In genomic region chr4:148040933-148041610, GRCm38 (mm10) we compare ENCODE assay signal across 8 mouse cellular contexts. TPM values are rescaled to one million over a fixed set of nuclear protein-coding genes. Genes with fewer than 3 reads are reported as not detected.
DNase-seq lines count a peak whose midpoint lies in the region; ATAC-seq and TF ChIP-seq lines count a peak whose summit lies in the region.

No protein-coding gene starts in this region.

- H3K36me3 ChIP-seq in hindbrain, postnatal 0 days (ENCODE audit: insufficient read depth, low read length), result peaks cover 9% of the 10 kb centered on the region; the same call in 1 of the 2 replicates
- peaks cover 35% of the 10 kb centered on the region for H3K36me3 ChIP-seq in liver, embryonic 12.5 days

- WGBS in hindbrain, postnatal 0 days, result 3% methylated on average over 19 of the region's 19 CpGs
- 3% methylated on average over 19 of the region's 19 CpGs for WGBS in liver, embryonic 12.5 days (ENCODE audit: insufficient replicate concordance)

- H3K4me1 ChIP-seq in hindbrain, postnatal 0 days (ENCODE audit: insufficient read depth, low read length), result peaks cover 24% of the 10 kb centered on the region
- H3K4me1 ChIP-seq in liver, embryonic 12.5 days, result peaks cover 81% of the 10 kb centered on the region

- ATAC-seq in hindbrain, postnatal 0 days, result no peak
- peak; percentile 53 for ATAC-seq in liver, embryonic 12.5 days

- DNase-seq in right cerebral cortex, adult 2 months (ENCODE audit: low spot score in 2 of 2), result peak; percentile 36 to 44
- no peak for DNase-seq in right cerebral cortex, postnatal 14 days
- peak; percentile 64 to 66 for DNase-seq in cerebellum, postnatal 14 days
- peak; percentile 69 for DNase-seq in gastrocnemius, postnatal 10 days
- peak; percentile 66 for DNase-seq in hindbrain, postnatal 0 days (ENCODE audit: low spot score)
- peak; percentile 5 for DNase-seq in natural killer cell, adult 2 months (ENCODE audit: low spot score in 2 of 2)
- peak; percentile 32 for DNase-seq in thymus, postnatal 25 days

- H3K27me3 ChIP-seq in hindbrain, postnatal 0 days (ENCODE audit: insufficient read depth, low read length), result no peaks in the 10 kb centered on the region
- H3K27me3 ChIP-seq in liver, embryonic 12.5 days (replicated peaks), result no peaks in the 10 kb centered on the region

- peak overlapping the region; percentile 62 for H3K27ac ChIP-seq in hindbrain, postnatal 0 days
- H3K27ac ChIP-seq in liver, embryonic 12.5 days, result peak overlapping the region; percentile 98

- peak overlapping the region; percentile 93 for H3K4me2 ChIP-seq in hindbrain, postnatal 0 days (ENCODE audit: low read depth, low read length)
- peak overlapping the region; percentile 95 for H3K4me2 ChIP-seq in liver, embryonic 12.5 days

- TF ChIP-seq CTCF in hindbrain, postnatal 0 days (IDR thresholded peaks at IDR 0.05; ENCODE audit: low read depth), result no peak

- peak overlapping the region; percentile 25 for H3K9ac ChIP-seq in hindbrain, postnatal 0 days (replicated peaks; ENCODE audit: low read length)
- peak overlapping the region; percentile 88 for H3K9ac ChIP-seq in liver, embryonic 12.5 days

- no peaks in the 10 kb centered on the region for H3K9me3 ChIP-seq in hindbrain, postnatal 0 days (ENCODE audit: low read length)
- no peaks in the 10 kb centered on the region for H3K9me3 ChIP-seq in liver, embryonic 12.5 days (replicated peaks)

- H3K4me3 ChIP-seq in hindbrain, postnatal 0 days (ENCODE audit: low read length), result peak overlapping the region; percentile 34
- H3K4me3 ChIP-seq in liver, embryonic 12.5 days, result peak overlapping the region; percentile 71

RNA-seq across cellular contexts. Expression of gene Mthfr, which starts 2.2 kb away (rescaled TPM):
- 10 to 100 TPM; 20.0 to 23.4 TPM for total RNA-seq in gastrocnemius, postnatal 10 days (2021)
- total RNA-seq in hindbrain, postnatal 0 days (2014; rRNA removed), result 46.0 and 52.4 TPM in 2 replicates
- polyA plus RNA-seq in hindbrain, postnatal 0 days (2015; fragmentation: Nextera tagmentation; extraction: Ambion mirVana), result 9.3 and 10.6 TPM in 2 replicates
- polyA plus RNA-seq in liver, embryonic 12.5 days (2016; fragmentation: Nextera tagmentation; extraction: Ambion mirVana), result 14.0 and 14.7 TPM in 2 replicates

RNA-seq across cellular contexts. Expression of gene Clcn6, which starts 2.5 kb away (rescaled TPM):
- total RNA-seq in gastrocnemius, postnatal 10 days (2021), result 1 to 10 TPM; 7.1 to 8.5 TPM
- 58.6 and 60.7 TPM in 2 replicates for total RNA-seq in hindbrain, postnatal 0 days (2014; rRNA removed)
- polyA plus RNA-seq in hindbrain, postnatal 0 days (2015; fragmentation: Nextera tagmentation; extraction: Ambion mirVana), result 22.0 and 24.4 TPM in 2 replicates
- 2.1 and 2.4 TPM in 2 replicates for polyA plus RNA-seq in liver, embryonic 12.5 days (2016; fragmentation: Nextera tagmentation; extraction: Ambion mirVana)

RNA-seq across cellular contexts. Expression of gene Nppa, which starts 40.5 kb away (rescaled TPM):
- not detected for total RNA-seq in gastrocnemius, postnatal 10 days (2021)
- total RNA-seq in hindbrain, postnatal 0 days (2014; rRNA removed), result 0.58 and 1.8 TPM in 2 replicates
- 2.0 and 2.6 TPM in 2 replicates for polyA plus RNA-seq in hindbrain, postnatal 0 days (2015; fragmentation: Nextera tagmentation; extraction: Ambion mirVana)
- polyA plus RNA-seq in liver, embryonic 12.5 days (2016; fragmentation: Nextera tagmentation; extraction: Ambion mirVana), result 1.3 and 2.0 TPM in 2 replicates

RNA-seq across cellular contexts. Expression of gene Agtrap, which starts 46.8 kb away (rescaled TPM):
- 10 to 100 TPM; 14.9 to 15.5 TPM for total RNA-seq in gastrocnemius, postnatal 10 days (2021)
- 6.2 and 7.6 TPM in 2 replicates for total RNA-seq in hindbrain, postnatal 0 days (2014; rRNA removed)
- polyA plus RNA-seq in hindbrain, postnatal 0 days (2015; fragmentation: Nextera tagmentation; extraction: Ambion mirVana), result 9.9 and 10.4 TPM in 2 replicates
- polyA plus RNA-seq in liver, embryonic 12.5 days (2016; fragmentation: Nextera tagmentation; extraction: Ambion mirVana), result 12.3 and 12.5 TPM in 2 replicates

RNA-seq across cellular contexts. Expression of gene Nppb, which starts 55.5 kb away (rescaled TPM):
- total RNA-seq in gastrocnemius, postnatal 10 days (2021), result not detected
- 1.3 TPM in 1 of 2 replicates, not detected in the other for total RNA-seq in hindbrain, postnatal 0 days (2014; rRNA removed)
- 0.19 and 0.72 TPM in 2 replicates for polyA plus RNA-seq in hindbrain, postnatal 0 days (2015; fragmentation: Nextera tagmentation; extraction: Ambion mirVana)
- not detected in 2 replicates for polyA plus RNA-seq in liver, embryonic 12.5 days (2016; fragmentation: Nextera tagmentation; extraction: Ambion mirVana)
